Mouse (Mus musculus) bone marrow macrophage, adult 2 months (primary cell): Measurements from ENCODE around the gene Clcn3.

ENCODE experiments used
- CTCF ChIP-seq: IDR thresholded peaks from 2 replicates; pipeline ENCODE4 v1.5.1; 2012; ENCODE audit warnings: low read depth, mild to moderate bottlenecking, low read length, moderate library complexity
- POLR2A ChIP-seq: IDR thresholded peaks from 2 replicates; pipeline ENCODE4 v1.6.1; 2012; ENCODE audit warnings: mild to moderate bottlenecking, low read depth, low read length, borderline replicate concordance

DNA sequence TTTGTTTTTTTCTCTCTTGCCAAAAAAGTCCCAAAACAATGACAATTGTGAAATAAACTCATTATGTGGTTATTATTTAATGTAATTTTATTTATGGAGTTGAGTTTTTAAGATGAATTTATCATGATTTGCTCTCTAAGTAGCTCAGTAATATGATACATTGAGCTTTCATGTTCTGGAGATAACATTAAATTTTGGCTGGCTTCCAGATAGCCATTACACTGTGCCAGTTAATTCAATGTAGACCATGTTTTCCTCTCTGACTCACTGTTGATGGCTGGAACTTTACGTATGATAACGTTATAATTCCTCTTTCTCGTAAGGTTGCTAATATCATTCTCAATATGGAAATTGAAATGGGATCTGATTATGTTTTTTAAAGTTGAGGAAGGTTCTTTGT, 13.4 kb upstream of the Clcn3 start:
- no peak for TF ChIP-seq CTCF
- no peak for TF ChIP-seq POLR2A
